Mouse (Mus musculus): Measurements from ENCODE around the gene Mvd. TPM values are rescaled to one million over a fixed set of nuclear protein-coding genes. Genes with fewer than 3 reads are reported as not detected.

Mvd gene
- 8.7 and 10.5 TPM in 2 replicates for polyA plus RNA-seq (2012)

DNA sequence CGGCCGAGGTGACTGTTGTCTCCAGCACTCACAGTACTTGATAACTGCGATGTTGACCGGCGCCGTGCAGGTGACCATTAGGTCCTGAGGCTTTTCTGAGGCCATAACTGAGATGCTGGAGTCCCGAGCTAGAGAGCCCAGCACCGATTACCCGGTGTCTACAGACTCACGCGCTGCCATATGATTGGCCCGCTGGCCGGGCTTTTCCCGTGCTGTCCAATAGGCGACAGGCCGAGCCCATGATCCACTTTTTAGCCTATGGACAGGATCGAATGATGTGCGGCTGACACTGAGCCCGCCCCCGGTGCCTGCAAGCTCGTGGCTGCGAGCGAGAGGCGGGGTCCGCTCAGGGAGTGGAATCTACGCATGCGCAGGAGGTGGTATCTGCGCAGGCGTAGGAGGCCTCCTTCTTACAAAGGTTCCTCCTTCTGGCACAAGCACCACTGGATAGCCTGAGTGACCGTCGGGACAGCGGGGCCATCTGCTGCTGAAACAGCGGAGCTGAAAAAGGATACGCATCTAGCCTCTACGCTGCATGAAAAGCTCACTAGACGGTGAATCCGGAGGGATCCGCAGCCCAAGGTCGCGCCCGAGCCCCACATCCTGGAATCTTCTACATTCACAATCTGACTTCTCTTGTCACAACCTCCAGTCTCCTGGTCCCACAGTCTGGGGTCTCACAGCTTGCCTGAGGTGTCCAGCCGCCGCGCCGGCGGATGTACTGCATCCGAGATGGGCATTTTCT, at the start of gene Mvd:
Mvd (minus strand) TSS at position 161 of the 745 bp plus-strand sequence.

DNA sequence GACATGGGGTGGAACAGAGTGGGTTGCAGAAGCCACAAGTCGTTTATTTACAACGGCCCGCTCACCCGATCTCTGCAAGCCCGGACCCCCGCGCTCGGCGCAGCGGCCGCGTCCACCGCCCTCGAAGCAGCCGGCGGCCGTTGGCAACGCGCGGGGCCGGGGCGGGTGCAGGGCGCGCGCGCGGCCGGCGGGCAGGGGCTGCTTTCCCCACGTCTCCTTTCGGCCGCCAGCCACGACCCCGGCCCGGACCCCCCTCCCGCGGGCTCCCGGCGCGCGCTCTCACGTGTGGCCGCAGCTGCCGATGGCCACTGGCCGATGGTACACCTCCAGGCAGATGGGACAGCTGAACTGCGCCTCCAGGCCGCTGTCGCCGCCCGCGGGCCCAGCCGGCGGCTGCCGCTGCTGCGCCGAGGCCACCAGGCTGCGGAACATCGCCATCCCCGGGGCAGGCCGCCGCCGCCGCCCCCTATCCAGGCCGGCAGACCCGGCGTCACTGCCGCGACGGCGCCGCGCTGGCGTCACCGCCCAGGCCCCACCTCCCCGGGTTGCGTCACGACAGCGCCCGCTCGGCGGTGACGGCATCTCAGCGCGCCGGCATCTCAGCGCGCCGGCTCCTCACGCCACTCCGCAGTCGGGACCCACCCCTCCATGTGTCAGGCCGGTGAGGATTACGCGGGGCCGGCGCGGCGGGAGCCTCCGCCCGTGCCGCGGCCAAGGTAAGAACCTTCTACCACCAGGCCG, 32.5 kb upstream of the Mvd start, which contains the start of the genes Rnf166 and Ctu2:
Rnf166 (minus strand) TSS at position 485 of the 741 bp plus-strand sequence.
Ctu2 (plus strand) TSS at position 564 of the 741 bp plus-strand sequence.

DNA sequence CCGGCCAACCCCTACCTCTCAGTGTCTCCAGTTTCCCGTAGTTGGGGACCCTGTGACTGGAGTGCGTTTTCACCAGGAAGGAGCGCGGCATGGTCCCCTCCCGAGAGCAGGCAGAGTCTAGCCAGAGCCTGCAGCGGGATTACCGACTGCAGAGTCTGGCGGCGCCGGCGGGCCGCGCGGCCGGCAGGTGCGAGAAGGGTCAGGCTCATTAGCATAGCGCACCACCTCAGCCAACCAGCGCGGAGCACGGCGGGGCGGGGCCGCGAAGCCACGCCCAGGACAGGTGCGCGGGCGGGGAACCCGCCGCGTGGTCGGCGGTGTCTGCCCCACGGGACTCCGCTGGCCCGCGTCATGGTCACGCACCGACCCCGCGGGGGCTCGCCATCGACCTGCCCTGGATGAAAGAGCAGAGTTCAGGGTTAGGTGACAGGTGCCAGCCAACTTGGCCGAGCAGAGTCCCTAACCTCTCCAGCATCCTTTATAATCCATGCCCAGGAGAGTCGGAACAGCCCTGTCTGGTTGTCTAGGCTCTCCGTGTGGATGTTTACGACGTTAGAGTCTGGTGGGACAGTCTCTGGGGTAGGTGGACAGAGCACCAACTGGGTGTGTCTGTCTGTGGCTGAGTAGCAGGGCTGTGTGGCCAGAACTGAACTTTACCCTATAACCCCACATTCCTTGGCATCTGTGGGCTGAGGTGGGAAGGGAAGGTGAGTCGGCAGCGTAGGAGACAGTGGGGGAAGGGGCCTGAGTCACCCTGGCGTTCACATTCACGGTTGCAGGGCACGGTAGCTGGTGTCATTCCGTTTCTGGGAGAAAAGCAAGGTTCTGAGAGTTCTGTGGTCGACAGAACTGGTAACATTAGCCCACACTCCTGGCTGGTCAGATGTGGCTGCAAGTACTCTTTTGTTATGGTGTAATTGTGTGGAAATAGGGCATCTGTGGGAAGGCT, 17.6 kb upstream of the Mvd start, which contains the start of gene Snai3:
Snai3 (minus strand) TSS at position 210 of the 949 bp plus-strand sequence.

DNA sequence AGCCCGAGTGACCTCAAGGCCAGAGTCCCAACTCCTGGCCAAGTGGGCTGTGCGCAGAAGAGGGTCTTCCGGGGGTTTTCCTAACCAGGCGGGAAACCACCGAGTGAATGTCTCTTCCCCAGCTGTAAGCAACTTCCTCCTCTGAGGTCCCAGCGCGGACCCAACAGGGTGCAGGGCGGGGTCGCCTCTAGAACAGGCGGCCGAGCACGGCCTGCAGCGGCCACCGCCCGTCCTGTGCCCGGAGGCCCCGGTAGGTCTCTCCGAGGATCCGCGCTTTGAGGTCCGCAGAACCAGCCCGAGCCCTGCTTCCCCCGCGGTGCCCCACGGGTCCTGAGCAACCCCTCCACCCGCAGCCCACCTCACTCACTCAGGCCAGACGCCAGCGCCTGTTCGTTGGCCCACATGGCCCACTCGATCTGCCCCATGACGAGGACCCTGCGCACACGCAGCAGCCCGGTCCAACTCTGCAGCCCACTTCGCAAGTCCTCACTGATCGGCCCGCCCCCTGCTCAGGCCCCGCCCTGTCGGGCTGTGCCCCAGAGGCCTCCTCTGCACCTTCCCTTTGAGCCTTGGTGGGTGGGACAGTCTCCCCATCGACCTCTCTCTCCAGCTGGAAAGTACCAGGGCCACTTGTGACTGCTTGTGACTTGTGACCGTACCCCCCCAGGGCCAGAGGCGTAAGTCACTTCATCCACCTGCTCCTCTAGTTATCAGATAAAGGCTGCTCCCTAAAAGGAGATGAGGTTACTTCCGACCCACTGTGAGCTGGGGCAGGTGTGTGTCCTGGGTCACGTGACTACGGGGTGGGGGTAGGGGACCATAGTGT, 10.6 kb downstream of the Mvd start, which contains the start of gene Cyba:
Cyba (minus strand) TSS at position 488 of the 826 bp plus-strand sequence.

DNA sequence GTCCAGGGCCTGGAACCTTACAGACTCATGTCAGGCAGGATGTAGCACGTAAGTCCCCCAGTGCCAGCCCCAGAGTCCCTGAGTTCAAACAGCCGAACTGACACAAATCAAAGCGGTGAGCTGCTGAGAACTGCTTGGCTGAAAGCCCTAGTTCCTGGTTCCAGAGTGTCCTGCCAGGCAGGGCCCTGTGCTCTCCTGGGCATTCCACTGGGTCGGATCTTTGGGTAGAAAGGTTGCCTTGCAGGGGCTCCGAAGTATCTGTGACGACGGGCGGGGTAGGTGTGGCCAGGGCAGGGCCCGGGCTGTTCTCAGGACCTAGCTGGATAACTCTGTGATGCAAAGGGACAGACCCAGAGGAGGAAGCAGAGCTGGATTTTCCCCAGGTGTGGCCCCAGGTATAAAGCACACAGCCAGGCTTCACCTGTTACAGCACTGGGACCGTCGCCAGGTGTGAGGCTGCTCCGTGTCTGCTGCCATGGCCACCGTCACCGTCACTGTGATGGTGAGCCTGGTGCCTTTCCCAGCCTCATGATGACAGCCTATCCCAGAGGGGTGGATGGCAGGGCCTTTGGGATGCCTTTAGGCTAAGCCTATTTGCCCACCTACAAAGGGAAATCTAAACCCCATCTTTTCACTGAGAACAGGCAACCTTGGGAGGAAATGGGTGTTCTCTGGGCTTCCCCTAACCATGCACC, 21.7 kb downstream of the Mvd start, which contains the start of gene Il17c:
Il17c (plus strand) TSS at position 645 of the 695 bp plus-strand sequence.

Other genes with a start within 250 kb of the Mvd start
- 410 and 679 TPM in 2 replicates for gene Zfpm1, start 161.3 kb downstream of the Mvd start, polyA plus RNA-seq (2012)
- 0.05 TPM in 1 of 2 replicates, not detected in the other for gene Trhr2, start 82.7 kb downstream of the Mvd start, polyA plus RNA-seq (2012)
- gene Zc3h18, start 66.8 kb downstream of the Mvd start, polyA plus RNA-seq (2012) = 119 and 172 TPM in 2 replicates
- 0.98 and 1.5 TPM in 2 replicates for gene Il17c, start 21.4 kb downstream of the Mvd start, polyA plus RNA-seq (2012)
- 676 and 930 TPM in 2 replicates for gene Cyba, start 10.5 kb downstream of the Mvd start, polyA plus RNA-seq (2012)
- gene Snai3, start 17.3 kb upstream of the Mvd start, polyA plus RNA-seq (2012) = 0.22 TPM in 2 replicates
- gene Rnf166, start 32.6 kb upstream of the Mvd start, polyA plus RNA-seq (2012) = 72.3 and 82.1 TPM in 2 replicates
- gene Ctu2, start 32.7 kb upstream of the Mvd start, polyA plus RNA-seq (2012) = 26.0 and 31.1 TPM in 2 replicates
- gene Piezo1, start 107.9 kb upstream of the Mvd start, polyA plus RNA-seq (2012) = 76.7 and 90.2 TPM in 2 replicates
- 400 and 435 TPM in 2 replicates for gene Cdt1, start 124.6 kb upstream of the Mvd start, polyA plus RNA-seq (2012)
- gene Aprt, start 133.5 kb upstream of the Mvd start, polyA plus RNA-seq (2012) = 259 and 276 TPM in 2 replicates
- gene Galns, start 168.0 kb upstream of the Mvd start, polyA plus RNA-seq (2012) = 23.7 and 36.9 TPM in 2 replicates
- gene Trappc2l, start 168.2 kb upstream of the Mvd start, polyA plus RNA-seq (2012) = 0.58 and 1.0 TPM in 2 replicates
- gene Pabpn1l, start 179.3 kb upstream of the Mvd start, polyA plus RNA-seq (2012) = 0.07 TPM in 1 of 2 replicates, not detected in the other